Mouse (Mus musculus) forebrain, embryonic 10.5 days (tissue): ENCODE data around the gene Vmn2r62. TPM values are rescaled to one million over a fixed set of nuclear protein-coding genes. Genes with fewer than 3 reads are reported as not detected.
"Not testable (repeated sequence)": the region's sequence is repeated elsewhere in the genome, so short reads cannot be mapped to it uniquely, and the experiment has no call there.

Experiments
- DNase-seq: peaks from one replicate; pipeline ENCODE4 v3.0.0-alpha.2; 2017; ENCODE audit warnings: low spot score; ENCODE audit errors: extremely low spot score
- H3K27ac ChIP-seq: fragments of 300-500 bp; sonication (generic); 2 replicates; pipeline ENCODE4 v1.5.1; 2016; ENCODE audit warnings: mild to moderate bottlenecking
- H3K27me3 ChIP-seq: fragments of 300-500 bp; sonication (generic); 2 replicates; pipeline ENCODE4 v1.6.1; 2016; ENCODE audit warnings: mild to moderate bottlenecking; ENCODE audit not compliant: poor library complexity, severe bottlenecking
- H3K36me3 ChIP-seq: fragments of 300-500 bp; sonication (generic); replicated peaks from 2 replicates; pipeline ENCODE4 v1.6.1; 2016; ENCODE audit warnings: mild to moderate bottlenecking, moderate library complexity
- H3K4me1 ChIP-seq: fragments of 300-500 bp; sonication (generic); 2 replicates; pipeline ENCODE4 v1.6.1; 2016
- H3K4me3 ChIP-seq: fragments of 300-500 bp; sonication (generic); 2 replicates; pipeline ENCODE4 v1.5.1; 2016; ENCODE audit warnings: mild to moderate bottlenecking, moderate library complexity
- H3K9me3 ChIP-seq: fragments of 300-500 bp; sonication (generic); 2 replicates; pipeline ENCODE4 v1.6.1; 2016; ENCODE audit warnings: mild to moderate bottlenecking, moderate library complexity
- WGBS: fragments of 180-500 bp; shearing (Covaris S2); methylation state at CpG from one replicate; pipeline ENCODE4 v1.1.7; 2016; 5-methylcytosine and 5-hydroxymethylcytosine counted together
- polyA plus RNA-seq: library from polyadenylated mRNA; unstranded; fragments of >200 nt; fragmentation: Nextera tagmentation; extraction: Ambion mirVana; gene quantifications from 2 replicates; pipeline ENCODE4 v1.2.1, GENCODE M21; 2016

Gene Vmn2r62
- not detected in 2 replicates for polyA plus RNA-seq

DNA sequence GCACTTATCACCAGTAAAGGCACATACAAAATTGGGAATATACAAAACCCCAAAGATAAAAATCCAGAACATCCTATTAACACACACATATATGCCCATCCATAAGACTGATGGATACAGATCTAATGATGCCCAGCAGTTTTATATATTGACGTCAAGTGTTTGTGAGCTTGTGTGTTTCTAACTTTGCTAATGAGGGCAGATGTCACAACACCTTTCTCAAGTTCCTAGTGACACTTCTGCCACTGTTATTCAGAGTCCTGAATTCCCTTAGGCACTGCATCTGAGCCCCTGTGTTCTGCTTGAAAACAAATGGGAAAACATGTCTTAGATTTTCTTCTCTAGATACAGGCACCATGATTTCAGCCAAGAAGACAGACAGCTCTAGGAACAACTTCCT is at the start of gene Vmn2r62:
TSS of gene Vmn2r62 (minus strand) at position 101 of the 400 bp plus-strand sequence.
- not testable (repeated sequence) for H3K4me1 ChIP-seq, H3K36me3 ChIP-seq, DNase-seq, H3K4me3 ChIP-seq, H3K9me3 ChIP-seq, H3K27me3 ChIP-seq, H3K27ac ChIP-seq
- no CpG with 5 or more reads among the region's 1 CpGs for WGBS

DNA sequence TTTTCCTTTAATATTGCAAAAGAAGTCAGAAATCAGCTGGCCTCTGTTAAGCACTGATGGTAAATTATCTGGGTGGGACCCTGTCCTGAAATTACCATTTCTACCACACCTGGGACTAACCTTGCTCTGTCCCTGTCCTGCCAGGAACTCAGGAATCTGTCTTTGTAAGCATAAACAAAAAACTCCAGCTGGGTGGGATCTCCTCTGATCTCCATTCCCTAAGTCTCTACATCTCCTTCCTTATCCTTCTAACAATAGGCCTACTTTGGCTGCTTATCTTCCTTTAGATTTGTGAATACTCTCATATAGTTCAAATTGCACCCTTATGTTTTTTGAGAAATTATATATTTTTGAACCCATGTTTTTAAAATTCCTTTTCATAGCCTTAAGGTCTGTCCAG is 45.0 kb upstream of the Vmn2r62 start:
- H3K4me3 ChIP-seq, DNase-seq, H3K4me1 ChIP-seq, H3K27ac ChIP-seq, H3K27me3 ChIP-seq, H3K36me3 ChIP-seq: not testable (repeated sequence)
- H3K9me3 ChIP-seq = peaks cover 19% of the 10 kb centered on the region

DNA sequence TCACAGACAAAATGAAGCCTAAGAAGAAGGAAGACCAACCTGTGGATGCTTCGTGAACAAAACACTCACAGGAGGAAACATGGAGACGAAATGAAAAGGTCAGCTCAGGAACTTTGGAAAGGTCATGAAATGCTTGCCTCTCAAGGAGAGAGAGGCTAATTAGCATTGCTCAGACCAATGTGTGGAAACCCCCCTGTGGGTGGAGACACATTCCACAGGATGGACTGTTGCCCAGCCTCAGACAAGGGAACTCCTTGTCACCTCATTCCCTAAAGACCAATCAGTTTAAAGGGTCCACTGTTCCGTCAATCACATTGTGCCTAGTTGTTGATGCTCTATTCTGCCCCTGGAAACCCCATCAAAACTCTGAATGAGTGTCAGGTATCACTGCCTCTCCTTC is 38.9 kb upstream of the Vmn2r62 start:
- Histone ChIP-seq H3K36me3 (no peaks in the 10 kb centered on the region), H3K9me3 (peaks cover 36% of the 10 kb centered on the region), H3K27me3 (no peaks in the 10 kb centered on the region), H3K4me1 (no peaks in the 10 kb centered on the region), H3K4me3 (no peak overlapping the region), H3K27ac (no peak overlapping the region)
- no peak for DNase-seq
- WGBS = 89% methylated on average over 3 of the region's 3 CpGs

DNA sequence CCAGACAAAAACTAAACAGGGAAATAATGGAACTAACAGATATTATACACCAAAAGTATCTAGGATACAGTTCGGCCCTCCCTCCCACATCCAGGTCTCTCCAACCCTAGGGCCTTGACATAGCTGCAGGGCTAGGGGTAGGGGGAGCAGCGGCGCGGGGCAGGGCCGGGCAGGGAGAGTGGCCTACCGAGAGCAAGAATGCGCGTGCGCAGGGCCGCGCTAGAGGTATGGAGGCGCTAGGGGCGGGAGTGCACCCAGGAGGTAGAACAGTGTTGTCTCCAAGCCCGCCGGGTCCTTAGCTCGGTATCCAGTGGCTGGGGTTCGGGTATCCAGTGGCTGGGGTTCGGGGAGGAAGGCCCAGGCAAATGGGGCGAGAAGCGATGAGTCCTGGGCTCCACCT is 43.5 kb downstream of the Vmn2r62 start:
- no peak overlapping the region for H3K4me3 ChIP-seq
- H3K27me3 ChIP-seq = no peaks in the 10 kb centered on the region
- no peak for DNase-seq
- WGBS = 51% methylated on average over 20 of the region's 20 CpGs
- no peaks in the 10 kb centered on the region for H3K4me1 ChIP-seq
- peaks cover 16% of the 10 kb centered on the region for H3K9me3 ChIP-seq
- H3K27ac ChIP-seq = no peak overlapping the region
- H3K36me3 ChIP-seq = no peaks in the 10 kb centered on the region

DNA sequence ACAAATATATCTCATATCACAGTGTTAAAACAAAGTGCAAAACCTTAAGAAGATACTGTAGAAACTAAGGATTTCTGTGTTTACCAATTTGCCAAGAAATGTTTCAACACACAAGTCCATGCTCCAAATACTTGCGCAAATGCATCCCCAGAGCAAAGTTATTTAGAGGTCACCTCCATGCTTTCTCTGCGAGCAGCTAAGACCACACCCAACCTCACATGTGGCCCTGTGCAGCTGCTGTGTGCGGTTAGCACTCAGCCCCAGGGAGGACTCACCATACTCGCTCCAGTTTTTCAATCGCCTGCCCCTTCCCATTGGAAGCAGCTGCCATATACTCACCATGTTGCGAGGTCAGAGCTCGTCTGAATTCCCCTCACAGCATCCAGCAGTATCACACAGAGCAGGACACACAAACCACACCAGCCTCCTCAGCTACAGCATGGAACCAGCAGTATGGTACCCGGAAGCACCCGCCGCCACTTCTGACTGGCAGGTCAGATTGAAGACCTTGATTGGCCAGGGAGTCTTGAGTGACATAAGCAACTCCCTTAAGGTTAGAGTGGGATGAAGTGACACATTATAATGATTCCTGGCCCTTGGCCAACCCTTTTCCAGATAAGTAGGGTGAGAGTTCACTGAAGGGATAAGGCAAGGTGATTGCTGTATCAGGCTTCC is 54.7 kb downstream of the Vmn2r62 start:
- DNase-seq = no peak
- 86% methylated on average over 10 of the region's 10 CpGs for WGBS
- Histone ChIP-seq H3K4me1 (no peaks in the 10 kb centered on the region), H3K27ac (no peak overlapping the region), H3K9me3 (peaks cover 47% of the 10 kb centered on the region), H3K4me3 (no peak overlapping the region), H3K27me3 (no peaks in the 10 kb centered on the region), H3K36me3 (no peaks in the 10 kb centered on the region)

DNA sequence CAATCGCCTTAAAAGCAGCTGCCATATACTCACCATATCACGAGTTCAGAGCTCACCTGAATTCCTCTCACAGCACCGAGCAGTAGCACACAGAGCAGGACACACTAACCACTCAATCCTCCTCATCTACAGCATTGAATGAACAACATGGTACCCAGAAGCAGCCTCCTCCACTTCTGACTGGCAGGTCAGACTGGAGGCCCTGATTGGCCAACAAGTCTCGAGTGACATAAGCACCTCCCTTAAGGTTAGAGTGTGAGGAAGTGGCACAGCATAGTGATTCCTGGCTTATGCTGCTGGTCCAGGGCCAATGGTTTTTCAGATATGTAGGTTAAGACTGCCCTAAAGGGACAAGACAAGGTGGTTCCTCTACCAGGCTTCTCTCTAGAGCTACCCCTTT is 66.4 kb downstream of the Vmn2r62 start, which contains the start of gene Gm17067:
TSS of gene Gm17067 (minus strand) at position 101 of the 400 bp plus-strand sequence.
- H3K4me1 ChIP-seq, H3K36me3 ChIP-seq, H3K4me3 ChIP-seq, H3K27me3 ChIP-seq, DNase-seq, H3K27ac ChIP-seq: not testable (repeated sequence)
- WGBS = 90% methylated on average over 4 of the region's 4 CpGs
- peaks cover 34% of the 10 kb centered on the region for H3K9me3 ChIP-seq

Other genes with a start within 250 kb of the Vmn2r62 start
- not detected in 2 replicates for gene Gm21028, start 214.9 kb downstream of the Vmn2r62 start, polyA plus RNA-seq
- 0.81 and 1.4 TPM in 2 replicates for gene Zfp977, start 201.0 kb downstream of the Vmn2r62 start, polyA plus RNA-seq
- 3.9 and 4.0 TPM in 2 replicates for gene Zfp976, start 150.9 kb downstream of the Vmn2r62 start, polyA plus RNA-seq
- gene Zfp975, start 100.8 kb downstream of the Vmn2r62 start, polyA plus RNA-seq = 7.8 and 8.3 TPM in 2 replicates
- gene Gm17067, start 66.5 kb downstream of the Vmn2r62 start, polyA plus RNA-seq = not detected in 2 replicates
- gene Gm2381, start 73.7 kb upstream of the Vmn2r62 start, polyA plus RNA-seq = not detected in 2 replicates
- not detected in 2 replicates for gene Vmn2r63, start 140.3 kb upstream of the Vmn2r62 start, polyA plus RNA-seq
- not detected in 2 replicates for gene Gm9268, start 225.2 kb upstream of the Vmn2r62 start, polyA plus RNA-seq